Mouse (Mus musculus) frontal cortex, adult (tissue): ENCODE results near the gene Catip.

Source experiments
- ATAC-seq: cut with Nextera tagmentation; 2 replicates; pipeline ENCODE4 v1.9.2; 2017; ENCODE audit warnings: mild to moderate bottlenecking, moderate library complexity, mixed read lengths; ENCODE audit not compliant: low TSS enrichment

The Catip gene

GRCm38 (mm10) chr1:74400531-74400930 is 38.6 kb downstream of the Catip start:
- ATAC-seq, result no peak

- ATAC-seq, result no peak
Measured at GRCm38 (mm10) chr1:74401015-74401702, 39.3 kb downstream of the Catip start.

- ATAC-seq, result no peak
Measured at GRCm38 (mm10) chr1:74404206-74404605, 42.3 kb downstream of the Catip start.

GRCm38 (mm10) chr1:74408589-74409504 is 46.9 kb downstream of the Catip start, which contains the start of gene Vil1:
TSS of gene Vil1 (plus strand) at chr1:74409376.
- ATAC-seq, result no peak

- ATAC-seq, result no peak
Measured at GRCm38 (mm10) chr1:74411753-74412325, 49.9 kb downstream of the Catip start.

GRCm38 (mm10) chr1:74412711-74413110 is 50.8 kb downstream of the Catip start:
- no peak for ATAC-seq

GRCm38 (mm10) chr1:74415143-74415542 is 53.2 kb downstream of the Catip start:
- ATAC-seq, result peak; percentile 59
